In the genomic region with DNA sequence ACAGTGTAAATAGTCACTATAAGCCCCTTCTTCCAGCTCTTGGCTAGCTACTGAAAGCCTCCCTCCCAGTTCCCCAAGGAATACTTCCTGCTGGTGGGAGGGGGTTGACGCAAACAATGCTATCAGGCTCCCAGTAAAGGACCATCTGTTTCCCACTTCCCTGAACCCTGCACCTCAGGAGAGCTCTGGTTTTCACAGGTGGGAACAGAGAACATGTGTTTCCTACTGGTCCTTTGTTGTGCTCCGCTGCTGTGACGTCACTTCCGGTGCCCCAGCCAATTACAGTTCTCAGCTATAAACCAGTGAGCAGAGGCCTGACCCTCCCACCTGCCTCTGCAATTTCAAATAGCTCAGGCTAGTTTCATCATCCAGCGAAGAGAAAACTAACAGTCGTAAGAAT, we compare ENCODE assay signal across 8 mouse cellular contexts. TPM values are rescaled to one million over a fixed set of nuclear protein-coding genes. Genes with fewer than 3 reads are reported as not detected.
DNase-seq lines count a peak whose midpoint lies in the region; ATAC-seq lines count a peak whose summit lies in the region.

A gene (minus strand): TSS at position 206 of the 400 bp plus-strand sequence.

- no peak within 1 kb of the TSS for H3K27ac ChIP-seq in embryonic facial prominence, embryonic 11.5 days (replicated peaks; ENCODE audit: low read depth, low read length)
- no peak within 1 kb of the TSS for H3K27ac ChIP-seq in limb, embryonic 12.5 days
- H3K27ac ChIP-seq in stomach, embryonic 15.5 days = no peak within 1 kb of the TSS
- no peak within 1 kb of the TSS for H3K27ac ChIP-seq in midbrain, embryonic 13.5 days

- no peaks in the 10 kb centered on the region for H3K9me3 ChIP-seq in embryonic facial prominence, embryonic 11.5 days (replicated peaks; ENCODE audit: control insufficient read depth, low read length)
- H3K9me3 ChIP-seq in limb, embryonic 12.5 days = no peaks in the 10 kb centered on the region
- H3K9me3 ChIP-seq in stomach, embryonic 15.5 days = no peaks in the 10 kb centered on the region
- no peaks in the 10 kb centered on the region for H3K9me3 ChIP-seq in midbrain, embryonic 13.5 days

- 73% methylated on average over 6 of the region's 6 CpGs for WGBS in embryonic facial prominence, embryonic 11.5 days
- WGBS in limb, embryonic 12.5 days = 59% methylated on average over 6 of the region's 6 CpGs
- 68% methylated on average over 6 of the region's 6 CpGs for WGBS in stomach, embryonic 15.5 days
- WGBS in midbrain, embryonic 13.5 days = 81% methylated on average over 6 of the region's 6 CpGs

- no peak within 1 kb of the TSS for H3K4me3 ChIP-seq in embryonic facial prominence, embryonic 11.5 days (ENCODE audit: low read depth, low read length)
- no peak within 1 kb of the TSS for H3K4me3 ChIP-seq in limb, embryonic 12.5 days (replicated peaks)
- H3K4me3 ChIP-seq in stomach, embryonic 15.5 days (replicated peaks) = no peak within 1 kb of the TSS
- no peak within 1 kb of the TSS for H3K4me3 ChIP-seq in midbrain, embryonic 13.5 days (replicated peaks)

- peak; percentile 77 for DNase-seq in MN1 (ENCODE audit: low spot score)
- peak; percentile 29 for DNase-seq in embryonic facial prominence, embryonic 11.5 days (ENCODE audit: low spot score)
- peak; percentile 58 to 72 for DNase-seq in heart, postnatal 36 days
- DNase-seq in spleen, adult 18-20 months = no peak
- DNase-seq in neural tube, embryonic 10.5 days (ENCODE audit: extremely low spot score, low spot score) = no peak

- intact Hi-C loops in heart, postnatal 36 days (cut with DNase I) = no loop called here

- no peaks in the 10 kb centered on the region for H3K27me3 ChIP-seq in embryonic facial prominence, embryonic 11.5 days (ENCODE audit: control insufficient read depth, insufficient read depth, low read length)
- no peaks in the 10 kb centered on the region for H3K27me3 ChIP-seq in limb, embryonic 12.5 days
- H3K27me3 ChIP-seq in stomach, embryonic 15.5 days (replicated peaks) = no peaks in the 10 kb centered on the region
- no peaks in the 10 kb centered on the region for H3K27me3 ChIP-seq in midbrain, embryonic 13.5 days

- no peak within 1 kb of the TSS for H3K4me2 ChIP-seq in embryonic facial prominence, embryonic 11.5 days (ENCODE audit: low read depth, low read length)
- H3K4me2 ChIP-seq in limb, embryonic 12.5 days = no peak within 1 kb of the TSS
- no peak within 1 kb of the TSS for H3K4me2 ChIP-seq in stomach, embryonic 15.5 days
- no peak within 1 kb of the TSS for H3K4me2 ChIP-seq in midbrain, embryonic 13.5 days (replicated peaks)

- ATAC-seq in embryonic facial prominence, embryonic 11.5 days (replicated peaks; ENCODE audit: insufficient number of reproducible peaks, low FRiP score, low TSS enrichment, low read depth) = peak; percentile 54
- peak; percentile 77 for ATAC-seq in limb, embryonic 12.5 days (ENCODE audit: insufficient number of reproducible peaks, insufficient read depth, low FRiP score, low TSS enrichment, low read depth)
- ATAC-seq in stomach, embryonic 15.5 days (ENCODE audit: insufficient read depth, low FRiP score, low read depth) = peak; percentile 45; the same call in 1 of the 2 replicates
- ATAC-seq in midbrain, embryonic 13.5 days = no peak

- no peaks in the 10 kb centered on the region for H3K36me3 ChIP-seq in embryonic facial prominence, embryonic 11.5 days (replicated peaks; ENCODE audit: control insufficient read depth, insufficient read depth, low read depth, low read length)
- no peaks in the 10 kb centered on the region for H3K36me3 ChIP-seq in limb, embryonic 12.5 days
- no peaks in the 10 kb centered on the region for H3K36me3 ChIP-seq in stomach, embryonic 15.5 days
- H3K36me3 ChIP-seq in midbrain, embryonic 13.5 days = no peaks in the 10 kb centered on the region

- no peaks in the 10 kb centered on the region for H3K4me1 ChIP-seq in embryonic facial prominence, embryonic 11.5 days (ENCODE audit: control insufficient read depth, insufficient read depth, low read length)
- H3K4me1 ChIP-seq in limb, embryonic 12.5 days (replicated peaks) = peaks cover 5% of the 10 kb centered on the region; the same call in 1 of the 2 replicates
- H3K4me1 ChIP-seq in stomach, embryonic 15.5 days = no peaks in the 10 kb centered on the region
- no peaks in the 10 kb centered on the region for H3K4me1 ChIP-seq in midbrain, embryonic 13.5 days (replicated peaks)

- H3K9ac ChIP-seq in embryonic facial prominence, embryonic 11.5 days (replicated peaks; ENCODE audit: low read length) = no peak within 1 kb of the TSS
- no peak within 1 kb of the TSS for H3K9ac ChIP-seq in limb, embryonic 12.5 days (replicated peaks)
- no peak within 1 kb of the TSS for H3K9ac ChIP-seq in stomach, embryonic 15.5 days
- H3K9ac ChIP-seq in midbrain, embryonic 13.5 days (replicated peaks) = no peak within 1 kb of the TSS

RNA-seq across cellular contexts. Expression of the gene that starts here (rescaled TPM):
- 0.86 TPM in 2 replicates for polyA plus RNA-seq in embryonic facial prominence, embryonic 11.5 days (2014; fragmentation: Nextera tagmentation; extraction: Ambion mirVana)
- total RNA-seq in heart, postnatal 36 days (2021) = 1 to 10 TPM; 1.0 to 4.0 TPM
- 0.87 and 1.0 TPM in 2 replicates for polyA plus RNA-seq in limb, embryonic 12.5 days (2016; fragmentation: Nextera tagmentation; extraction: Ambion mirVana)
- polyA plus RNA-seq in stomach, embryonic 15.5 days (2015; fragmentation: Nextera tagmentation; extraction: Ambion mirVana) = 0.62 and 0.67 TPM in 2 replicates
- polyA plus RNA-seq in midbrain, embryonic 13.5 days (2015; fragmentation: Nextera tagmentation; extraction: Ambion mirVana) = 0.35 and 0.65 TPM in 2 replicates

Comparison
In these comparisons a context has a peak if more than half of its experiments do, and no peak if none do; other contexts are left out.
1. Peak in DNase-seq and ATAC-seq in embryonic facial prominence, embryonic 11.5 days; RNA of the gene not detected or under 1 TPM.
2. Peak in ATAC-seq in stomach, embryonic 15.5 days; RNA of the gene not detected or under 1 TPM.
3. DNase-seq: peak in MN1 (single experiment) and heart, postnatal 36 days (2 of 2); none in spleen, adult 18-20 months (0 of 2) and neural tube, embryonic 10.5 days (single experiment).